Mouse (Mus musculus): ENCODE data around the gene Mrpl21.

Gene Mrpl21

GRCm38 (mm10) chr19:3304017-3304416, 21.3 kb downstream of the Mrpl21 start:
- no peak for DNase-seq

GRCm38 (mm10) chr19:3307175-3307949, 24.7 kb downstream of the Mrpl21 start:
- DNase-seq = no peak

GRCm38 (mm10) chr19:3319341-3319740, 36.6 kb downstream of the Mrpl21 start:
- DNase-seq = no peak

- no peak for DNase-seq
Observed at GRCm38 (mm10) chr19:3320086-3320485, 37.4 kb downstream of the Mrpl21 start.

GRCm38 (mm10) chr19:3320801-3321200, 38.1 kb downstream of the Mrpl21 start:
- no peak for DNase-seq

- DNase-seq = peak; percentile 92
Observed at GRCm38 (mm10) chr19:3321617-3322016, 38.9 kb downstream of the Mrpl21 start.

GRCm38 (mm10) chr19:3322261-3322969, 39.7 kb downstream of the Mrpl21 start, which contains the start of gene Cpt1a:
Gene Cpt1a (plus strand): TSS chr19:3322334.
- DNase-seq = peak; percentile 75

GRCm38 (mm10) chr19:3323201-3323621, 40.5 kb downstream of the Mrpl21 start:
- DNase-seq = peak; percentile 97

GRCm38 (mm10) chr19:3323753-3324270, 41.1 kb downstream of the Mrpl21 start:
- DNase-seq = peak; percentile 89

GRCm38 (mm10) chr19:3324271-3324811, 41.6 kb downstream of the Mrpl21 start:
- peak; percentile 51 for DNase-seq

GRCm38 (mm10) chr19:3324931-3325711, 42.4 kb downstream of the Mrpl21 start:
- peak; percentile 98 for DNase-seq

GRCm38 (mm10) chr19:3325771-3326478, 43.2 kb downstream of the Mrpl21 start:
- peak; percentile 43 for DNase-seq

- peak; percentile 65 for DNase-seq
Observed at GRCm38 (mm10) chr19:3326479-3327047, 43.9 kb downstream of the Mrpl21 start.

GRCm38 (mm10) chr19:3333247-3333646, 50.5 kb downstream of the Mrpl21 start:
- DNase-seq = peak; percentile 59

GRCm38 (mm10) chr19:3333694-3334515, 51.2 kb downstream of the Mrpl21 start:
- peak; percentile 49 for DNase-seq

GRCm38 (mm10) chr19:3334550-3334949, 51.8 kb downstream of the Mrpl21 start:
- DNase-seq = no peak

GRCm38 (mm10) chr19:3335917-3336316, 53.2 kb downstream of the Mrpl21 start:
- no peak for DNase-seq

- no peak for DNase-seq
Observed at GRCm38 (mm10) chr19:3336485-3337255, 54.0 kb downstream of the Mrpl21 start.

GRCm38 (mm10) chr19:3339187-3339586, 56.5 kb downstream of the Mrpl21 start:
- no peak for DNase-seq

- no peak for DNase-seq
Observed at GRCm38 (mm10) chr19:3341021-3341420, 58.3 kb downstream of the Mrpl21 start.
